Mouse (Mus musculus): Measurements from ENCODE around the gene Il9. TPM values are rescaled to one million over a fixed set of nuclear protein-coding genes. Genes with fewer than 3 reads are reported as not detected.

The Il9 gene
- polyA plus RNA-seq, 1 experiment from 2014 or later, result not detected

- 22% methylated on average over 4 of the region's 4 CpGs for WGBS
- no peaks in the 10 kb centered on the region for H3K4me1 ChIP-seq (ENCODE audit: control insufficient read depth, insufficient read depth, low read length)
- H3K9ac ChIP-seq (ENCODE audit: low read length), result no peak overlapping the region
- H3K4me2 ChIP-seq (ENCODE audit: low read length), result no peak overlapping the region
- no peak overlapping the region for H3K4me3 ChIP-seq (ENCODE audit: low read depth, low read length)
- no peaks in the 10 kb centered on the region for H3K36me3 ChIP-seq (ENCODE audit: control insufficient read depth, insufficient read depth, low read length)
- H3K27me3 ChIP-seq (replicated peaks; ENCODE audit: control insufficient read depth, insufficient read depth, low read length), result no peaks in the 10 kb centered on the region
- H3K27ac ChIP-seq (ENCODE audit: low read depth, low read length), result no peak overlapping the region
- H3K9me3 ChIP-seq (replicated peaks; ENCODE audit: control insufficient read depth, low read length), result no peaks in the 10 kb centered on the region; the same call in 1 of the 2 replicates
- no peak for ATAC-seq
- peak; percentile 51 for DNase-seq (ENCODE audit: low spot score)
These were observed 34.3 kb upstream of the Il9 start for GRCm38 (mm10) chr13:56516311-56516710.

- ATAC-seq (no peak), DNase-seq (ENCODE audit: low spot score) (no peak)
- Histone ChIP-seq H3K27me3 (replicated peaks; ENCODE audit: control insufficient read depth, insufficient read depth, low read length) (no peaks in the 10 kb centered on the region), H3K4me1 (ENCODE audit: control insufficient read depth, insufficient read depth, low read length) (no peaks in the 10 kb centered on the region), H3K27ac (ENCODE audit: low read depth, low read length) (no peak overlapping the region), H3K9ac (ENCODE audit: low read length) (no peak overlapping the region), H3K9me3 (replicated peaks; ENCODE audit: control insufficient read depth, low read length) (no peaks in the 10 kb centered on the region; the same call in 1 of the 2 replicates), H3K4me2 (ENCODE audit: low read length) (no peak overlapping the region), H3K4me3 (ENCODE audit: low read depth, low read length) (no peak overlapping the region), H3K36me3 (ENCODE audit: control insufficient read depth, insufficient read depth, low read length) (no peaks in the 10 kb centered on the region)
These were observed 31.5 kb upstream of the Il9 start for GRCm38 (mm10) chr13:56513595-56513994.

GRCm38 (mm10) chr13:56509796-56510195 lies 27.8 kb upstream of the Il9 start:
- H3K36me3 ChIP-seq (ENCODE audit: control insufficient read depth, insufficient read depth, low read length), result no peaks in the 10 kb centered on the region
- H3K9me3 ChIP-seq (replicated peaks; ENCODE audit: control insufficient read depth, low read length), result no peaks in the 10 kb centered on the region; the same call in 1 of the 2 replicates
- ATAC-seq (no peak), DNase-seq (ENCODE audit: low spot score) (no peak)
- H3K9ac ChIP-seq (ENCODE audit: low read length), result no peak overlapping the region
- no peaks in the 10 kb centered on the region for H3K4me1 ChIP-seq (ENCODE audit: control insufficient read depth, insufficient read depth, low read length)
- no peaks in the 10 kb centered on the region for H3K27me3 ChIP-seq (replicated peaks; ENCODE audit: control insufficient read depth, insufficient read depth, low read length)
- no peak overlapping the region for H3K4me3 ChIP-seq (ENCODE audit: low read depth, low read length)
- no peak overlapping the region for H3K27ac ChIP-seq (ENCODE audit: low read depth, low read length)
- 86% methylated on average over 2 of the region's 2 CpGs for WGBS
- H3K4me2 ChIP-seq (ENCODE audit: low read length), result no peak overlapping the region

- Histone ChIP-seq H3K4me3 (ENCODE audit: low read depth, low read length) (no peak overlapping the region), H3K27ac (ENCODE audit: low read depth, low read length) (no peak overlapping the region), H3K9me3 (replicated peaks; ENCODE audit: control insufficient read depth, low read length) (no peaks in the 10 kb centered on the region; the same call in 1 of the 2 replicates), H3K27me3 (replicated peaks; ENCODE audit: control insufficient read depth, insufficient read depth, low read length) (no peaks in the 10 kb centered on the region), H3K36me3 (ENCODE audit: control insufficient read depth, insufficient read depth, low read length) (no peaks in the 10 kb centered on the region), H3K4me1 (ENCODE audit: control insufficient read depth, insufficient read depth, low read length) (no peaks in the 10 kb centered on the region), H3K9ac (ENCODE audit: low read length) (no peak overlapping the region), H3K4me2 (ENCODE audit: low read length) (no peak overlapping the region)
- DNase-seq (ENCODE audit: low spot score) (no peak), ATAC-seq (no peak)
- 74% methylated on average over 6 of the region's 6 CpGs for WGBS
These were observed 24.9 kb upstream of the Il9 start for GRCm38 (mm10) chr13:56506871-56507496.

- ATAC-seq, result no peak
These were observed 19.9 kb upstream of the Il9 start for GRCm38 (mm10) chr13:56501866-56502420.

GRCm38 (mm10) chr13:56500636-56501035 lies 18.6 kb upstream of the Il9 start:
- DNase-seq (ENCODE audit: low spot score), result no peak
- ATAC-seq, result no peak
- Histone ChIP-seq H3K4me2 (ENCODE audit: low read length) (no peak overlapping the region), H3K36me3 (ENCODE audit: control insufficient read depth, insufficient read depth, low read length) (no peaks in the 10 kb centered on the region), H3K4me3 (ENCODE audit: low read depth, low read length) (no peak overlapping the region), H3K4me1 (ENCODE audit: control insufficient read depth, insufficient read depth, low read length) (no peaks in the 10 kb centered on the region), H3K9ac (ENCODE audit: low read length) (no peak overlapping the region), H3K27ac (ENCODE audit: low read depth, low read length) (no peak overlapping the region), H3K9me3 (replicated peaks; ENCODE audit: control insufficient read depth, low read length) (no peaks in the 10 kb centered on the region), H3K27me3 (replicated peaks; ENCODE audit: control insufficient read depth, insufficient read depth, low read length) (no peaks in the 10 kb centered on the region)
- WGBS, result 91% methylated on average over 8 of the region's 8 CpGs

More at GRCm38 (mm10) chr13:56501866-56502420, 19.9 kb upstream of the Il9 start:
- DNase-seq (ENCODE audit: low spot score), result no peak
- H3K27me3 ChIP-seq (replicated peaks; ENCODE audit: control insufficient read depth, insufficient read depth, low read length), result no peaks in the 10 kb centered on the region
- no peak overlapping the region for H3K4me2 ChIP-seq (ENCODE audit: low read length)
- no peaks in the 10 kb centered on the region for H3K4me1 ChIP-seq (ENCODE audit: control insufficient read depth, insufficient read depth, low read length)
- WGBS, result 70% methylated on average over 6 of the region's 6 CpGs
- no peak overlapping the region for H3K27ac ChIP-seq (ENCODE audit: low read depth, low read length)
- H3K36me3 ChIP-seq (ENCODE audit: control insufficient read depth, insufficient read depth, low read length), result no peaks in the 10 kb centered on the region
- no peak overlapping the region for H3K4me3 ChIP-seq (ENCODE audit: low read depth, low read length)
- H3K9me3 ChIP-seq (replicated peaks; ENCODE audit: control insufficient read depth, low read length), result no peaks in the 10 kb centered on the region
- H3K9ac ChIP-seq (ENCODE audit: low read length), result no peak overlapping the region

GRCm38 (mm10) chr13:56500132-56500531 lies 18.1 kb upstream of the Il9 start:
- Histone ChIP-seq H3K9me3 (replicated peaks; ENCODE audit: control insufficient read depth, low read length) (no peaks in the 10 kb centered on the region), H3K36me3 (ENCODE audit: control insufficient read depth, insufficient read depth, low read length) (no peaks in the 10 kb centered on the region), H3K4me1 (ENCODE audit: control insufficient read depth, insufficient read depth, low read length) (no peaks in the 10 kb centered on the region), H3K4me3 (ENCODE audit: low read depth, low read length) (no peak overlapping the region), H3K27ac (ENCODE audit: low read depth, low read length) (no peak overlapping the region), H3K9ac (ENCODE audit: low read length) (no peak overlapping the region), H3K27me3 (replicated peaks; ENCODE audit: control insufficient read depth, insufficient read depth, low read length) (no peaks in the 10 kb centered on the region), H3K4me2 (ENCODE audit: low read length) (no peak overlapping the region)
- ATAC-seq (no peak), DNase-seq (ENCODE audit: low spot score) (peak; percentile 20)
- 86% methylated on average over 3 of the region's 3 CpGs for WGBS

- H3K9me3 ChIP-seq (replicated peaks; ENCODE audit: control insufficient read depth, low read length), result no peaks in the 10 kb centered on the region
- no peak overlapping the region for H3K9ac ChIP-seq (ENCODE audit: low read length)
- no peaks in the 10 kb centered on the region for H3K4me1 ChIP-seq (ENCODE audit: control insufficient read depth, insufficient read depth, low read length)
- H3K4me3 ChIP-seq (ENCODE audit: low read depth, low read length), result no peak overlapping the region
- no peaks in the 10 kb centered on the region for H3K27me3 ChIP-seq (replicated peaks; ENCODE audit: control insufficient read depth, insufficient read depth, low read length)
- no peak overlapping the region for H3K27ac ChIP-seq (ENCODE audit: low read depth, low read length)
- ATAC-seq (no peak), DNase-seq (ENCODE audit: low spot score) (no peak)
- no peaks in the 10 kb centered on the region for H3K36me3 ChIP-seq (ENCODE audit: control insufficient read depth, insufficient read depth, low read length)
- WGBS, result 13% methylated on average over 3 of the region's 3 CpGs
- H3K4me2 ChIP-seq (ENCODE audit: low read length), result no peak overlapping the region
These were observed 12.4 kb upstream of the Il9 start for GRCm38 (mm10) chr13:56494440-56494839.

GRCm38 (mm10) chr13:56488012-56488411 lies 6.0 kb upstream of the Il9 start:
- WGBS, result 82% methylated on average over 5 of the region's 5 CpGs
- Histone ChIP-seq H3K9me3 (replicated peaks; ENCODE audit: control insufficient read depth, low read length) (no peaks in the 10 kb centered on the region), H3K27ac (ENCODE audit: low read depth, low read length) (no peak overlapping the region), H3K36me3 (ENCODE audit: control insufficient read depth, insufficient read depth, low read length) (no peaks in the 10 kb centered on the region), H3K27me3 (replicated peaks; ENCODE audit: control insufficient read depth, insufficient read depth, low read length) (no peaks in the 10 kb centered on the region), H3K4me3 (ENCODE audit: low read depth, low read length) (no peak overlapping the region), H3K4me1 (ENCODE audit: control insufficient read depth, insufficient read depth, low read length) (no peaks in the 10 kb centered on the region), H3K4me2 (ENCODE audit: low read length) (no peak overlapping the region), H3K9ac (ENCODE audit: low read length) (no peak overlapping the region)
- ATAC-seq (no peak), DNase-seq (ENCODE audit: low spot score) (no peak)

Data from forebrain, embryonic 14.5 days (tissue).